Mouse (Mus musculus): ENCODE data around the gene Plppr3.

- TF ChIP-seq CTCF (IDR thresholded peaks at IDR 0.05; ENCODE audit: control insufficient read depth, insufficient read depth, insufficient read length) (no peak), CEBPB (IDR thresholded peaks at IDR 0.05; ENCODE audit: low read depth) (no peak), MYOG (IDR thresholded peaks at IDR 0.05; ENCODE audit: control insufficient read depth, extremely low read depth, insufficient read length) (no peak), MYOD1 (IDR thresholded peaks at IDR 0.05; ENCODE audit: control insufficient read depth, insufficient read length, low read depth) (no peak), MAX (IDR thresholded peaks at IDR 0.05) (no peak), USF1 (IDR thresholded peaks at IDR 0.05; ENCODE audit: low read depth) (no peak)
Measured at GRCm38 (mm10) chr10:79815671-79816494, 58.6 kb downstream of the Plppr3 start.

Data from C2C12 (cell line).